12 mouse cellular contexts compared by ENCODE assay signal in genomic region chr15:96021506-96021905, GRCm38 (mm10).
DNase-seq lines count a peak whose midpoint lies in the region; TF ChIP-seq lines count a peak whose summit lies in the region.
"Had no signal": no experiment of that assay in that cellular context is flagged by ENCODE, and none has a peak within 500 bp of the region (broad histone marks: within the 10 kb centered on the region; RNA-seq: fewer than 3 reads in every experiment).

No protein-coding gene starts in this region.

- peak; percentile 39 to 49 for DNase-seq in cerebellum, postnatal 14 days
- no peak for DNase-seq in cerebellum, adult 9-11 months
- peak; percentile 19 for DNase-seq in kidney, postnatal 10 days
- DNase-seq in kidney, adult 2 months: no peak
- peak; percentile 47 for DNase-seq in MN1 (ENCODE audit: low spot score)
- peak; percentile 11 for DNase-seq in layer of hippocampus, adult 9-11 months
- DNase-seq in adrenal gland, postnatal 36 days: no peak
- no peak for DNase-seq in urinary bladder, postnatal 25 days (ENCODE audit: low spot score)
- DNase-seq: cerebellum, adult 11-12 months had no signal

- no peak overlapping the region for H3K27ac ChIP-seq in kidney, adult 2 months (ENCODE audit: insufficient read depth, low read depth, low read length)
- H3K27ac ChIP-seq: heart, embryonic 13.5 days; liver, embryonic 14.5 days; midbrain, embryonic 13.5 days had no signal

- no peak for TF ChIP-seq POLR2A in kidney, adult 2 months (IDR thresholded peaks at IDR 0.05; ENCODE audit: low read depth, low read length)

- TF ChIP-seq CTCF in kidney, adult 2 months (conservative IDR thresholded peaks at IDR 0.05; ENCODE audit: insufficient read depth, insufficient read length, low read depth, low read length): no peak

- no peaks in the 10 kb centered on the region for H3K27me3 ChIP-seq in kidney, adult 2 months (replicated peaks; ENCODE audit: control insufficient read depth, insufficient read depth, low read length)
- H3K27me3 ChIP-seq: heart, embryonic 13.5 days; midbrain, embryonic 13.5 days had no signal

- H3K4me1 ChIP-seq in kidney, adult 2 months (ENCODE audit: control insufficient read depth, insufficient read depth, low read length): no peaks in the 10 kb centered on the region
- H3K4me1 ChIP-seq: heart, embryonic 13.5 days; midbrain, embryonic 13.5 days had no signal

- WGBS in kidney, adult 2 months: 51% methylated on average over 10 of the region's 10 CpGs

- no peak overlapping the region for H3K4me3 ChIP-seq in kidney, adult 2 months (ENCODE audit: insufficient read depth, low read depth, low read length)
- H3K4me3 ChIP-seq: heart, embryonic 13.5 days; midbrain, embryonic 13.5 days had no signal

- no peaks in the 10 kb centered on the region for H3K36me3 ChIP-seq in kidney, adult 2 months (ENCODE audit: control insufficient read depth, insufficient read depth, low read length)
- H3K36me3 ChIP-seq: heart, embryonic 13.5 days; midbrain, embryonic 13.5 days had no signal

Comparison
In these comparisons a context has a peak if more than half of its experiments do, and no peak if none do; other contexts are left out.
1. DNase-seq: peak in cerebellum, postnatal 14 days (2 of 2), kidney, postnatal 10 days (single experiment), MN1 (single experiment) and layer of hippocampus, adult 9-11 months (single experiment); none in cerebellum, adult 9-11 months (single experiment), kidney, adult 2 months (single experiment), adrenal gland, postnatal 36 days (0 of 2) and urinary bladder, postnatal 25 days (single experiment).